Mouse (Mus musculus): ENCODE measurements around the gene Krt4.

Gene Krt4

GRCm38 (mm10) chr15:101924635-101925034, at the start of gene Krt4:
Gene Krt4 (minus strand): TSS chr15:101924735.
- no peak for DNase-seq (ENCODE audit: low spot score in 2 of 2)

- peak; percentile 73 to 99 for DNase-seq (ENCODE audit: low spot score in 2 of 2)
Measured at GRCm38 (mm10) chr15:101973414-101974077, 49.0 kb upstream of the Krt4 start.

GRCm38 (mm10) chr15:101970536-101970935, 46.0 kb upstream of the Krt4 start:
- DNase-seq (ENCODE audit: low spot score in 2 of 2) = no peak

GRCm38 (mm10) chr15:101966808-101967207, 42.3 kb upstream of the Krt4 start:
- no peak for DNase-seq (ENCODE audit: low spot score in 2 of 2)

GRCm38 (mm10) chr15:101958891-101959290, 34.4 kb upstream of the Krt4 start:
- DNase-seq (ENCODE audit: low spot score in 2 of 2) = no peak

GRCm38 (mm10) chr15:101954187-101954586, 29.7 kb upstream of the Krt4 start, which contains the start of gene Krt78:
Gene Krt78 (minus strand): TSS chr15:101954287.
- no peak for DNase-seq (ENCODE audit: low spot score in 2 of 2)

- no peak for DNase-seq (ENCODE audit: low spot score in 2 of 2)
Measured at GRCm38 (mm10) chr15:101952733-101953474, 28.4 kb upstream of the Krt4 start.

GRCm38 (mm10) chr15:101945430-101945829, 20.9 kb upstream of the Krt4 start:
- no peak for DNase-seq (ENCODE audit: low spot score in 2 of 2)

- DNase-seq (ENCODE audit: low spot score in 2 of 2) = peak in 1 of 2 experiments; percentile 9
Measured at GRCm38 (mm10) chr15:101941948-101942347, 17.4 kb upstream of the Krt4 start.

- DNase-seq (ENCODE audit: low spot score in 2 of 2) = no peak
Measured at GRCm38 (mm10) chr15:101940274-101940829, 15.8 kb upstream of the Krt4 start, which contains the start of gene Krt79. Gene Krt79 (minus strand): TSS chr15:101940324.

- no peak for DNase-seq (ENCODE audit: low spot score in 2 of 2)
Measured at GRCm38 (mm10) chr15:101938600-101939308, 14.2 kb upstream of the Krt4 start.

- DNase-seq (ENCODE audit: low spot score in 2 of 2) = no peak
Measured at GRCm38 (mm10) chr15:101933024-101933423, 8.5 kb upstream of the Krt4 start.

- DNase-seq (ENCODE audit: low spot score in 2 of 2) = no peak
Measured at GRCm38 (mm10) chr15:101929666-101930065, 5.1 kb upstream of the Krt4 start.

GRCm38 (mm10) chr15:101929087-101929486, 4.6 kb upstream of the Krt4 start:
- DNase-seq (ENCODE audit: low spot score in 2 of 2) = no peak

- DNase-seq (ENCODE audit: low spot score in 2 of 2) = no peak
Measured at GRCm38 (mm10) chr15:101927340-101928080, 3.0 kb upstream of the Krt4 start.

- no peak for DNase-seq (ENCODE audit: low spot score in 2 of 2)
Measured at GRCm38 (mm10) chr15:101925041-101925440, 506 bp upstream of the Krt4 start.

- DNase-seq (ENCODE audit: low spot score in 2 of 2) = no peak
Measured at GRCm38 (mm10) chr15:101922296-101922695, 2.2 kb downstream of the Krt4 start.

GRCm38 (mm10) chr15:101916072-101916471, 8.5 kb downstream of the Krt4 start:
- no peak for DNase-seq (ENCODE audit: low spot score in 2 of 2)

GRCm38 (mm10) chr15:101904849-101905248, 19.7 kb downstream of the Krt4 start:
- DNase-seq (ENCODE audit: low spot score in 2 of 2) = no peak

GRCm38 (mm10) chr15:101902171-101903149, 22.1 kb downstream of the Krt4 start:
- no peak for DNase-seq (ENCODE audit: low spot score in 2 of 2)
